Mouse (Mus musculus) embryonic fibroblast, embryonic 13.5 days (primary cell): Measurements from ENCODE around the gene Ccdc63.

Source experiments
- CTCF ChIP-seq: IDR thresholded peaks from 2 replicates; pipeline ENCODE4 v1.5.1; 2011; ENCODE audit warnings: mild to moderate bottlenecking, control low read depth, low read length, moderate library complexity, borderline replicate concordance; ENCODE audit not compliant: insufficient read depth
- POLR2A ChIP-seq: IDR thresholded peaks from 2 replicates; pipeline ENCODE4 v1.6.1; 2011; ENCODE audit warnings: low read depth, mild to moderate bottlenecking, control low read depth, low read length, moderate library complexity

DNA sequence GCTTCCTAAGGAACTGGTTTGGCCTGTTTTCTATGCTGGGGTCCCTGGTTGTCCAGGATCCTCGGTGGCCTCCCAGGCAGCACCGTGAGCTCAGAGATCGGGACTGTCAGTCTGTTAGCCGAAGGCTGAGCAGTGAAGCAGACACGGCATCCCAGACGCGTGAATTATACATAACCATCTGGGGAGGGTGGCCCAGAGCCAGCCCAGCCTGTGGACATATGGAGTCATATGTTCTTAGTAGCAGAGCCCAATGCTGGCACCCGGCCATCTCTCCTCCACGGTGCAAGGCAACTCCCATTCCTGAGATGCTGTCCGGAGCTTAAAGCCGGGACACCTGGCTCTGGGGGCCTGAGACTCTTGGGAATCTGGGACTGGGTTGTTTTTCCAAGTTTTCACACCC is 59.7 kb downstream of the Ccdc63 start:
- TF ChIP-seq CTCF (no peak), POLR2A (no peak)
